8 mouse cellular contexts compared by ENCODE assay signal in genomic region chr1:63113274-63114135, GRCm38 (mm10). TPM values are rescaled to one million over a fixed set of nuclear protein-coding genes. Genes with fewer than 3 reads are reported as not detected.
DNase-seq lines count a peak whose midpoint lies in the region; ATAC-seq and TF ChIP-seq lines count a peak whose summit lies in the region.

No protein-coding gene starts in this region.

- H3K27me3 ChIP-seq in MEL (ENCODE audit: control insufficient read depth in 1 of 2, insufficient read depth in 2 of 2, low read length in 2 of 2): no peaks in the 10 kb centered on the region
- H3K27me3 ChIP-seq in hindbrain, embryonic 13.5 days: no peaks in the 10 kb centered on the region
- no peaks in the 10 kb centered on the region for H3K27me3 ChIP-seq in megakaryocyte, embryonic 14.5 days (replicated peaks)

- H3K9me3 ChIP-seq in MEL (replicated peaks; ENCODE audit: insufficient read depth, low read length): no peaks in the 10 kb centered on the region
- H3K9me3 ChIP-seq in hindbrain, embryonic 13.5 days: no peaks in the 10 kb centered on the region
- no peaks in the 10 kb centered on the region for H3K9me3 ChIP-seq in megakaryocyte, embryonic 14.5 days

- WGBS in hindbrain, embryonic 13.5 days: under 1% methylated on average over 59 of the region's 92 CpGs

- peak overlapping the region; percentile 93 for H3K4me2 ChIP-seq in hindbrain, embryonic 13.5 days

- H3K79me2 ChIP-seq in MEL (ENCODE audit: control insufficient read depth, insufficient read depth, low read length, poor library complexity): peaks cover 70% of the 10 kb centered on the region

- H3K27ac ChIP-seq in MEL (ENCODE audit: control insufficient read depth, low read depth, low read length): peak overlapping the region; percentile 83
- peak overlapping the region; percentile 98 for H3K27ac ChIP-seq in hindbrain, embryonic 13.5 days

- peak overlapping the region; percentile 99 for H3K9ac ChIP-seq in MEL (ENCODE audit: control insufficient read depth, low read depth, low read length, poor library complexity, severe bottlenecking)
- peak overlapping the region; percentile 99 for H3K9ac ChIP-seq in hindbrain, embryonic 13.5 days

- H3K4me1 ChIP-seq in MEL (ENCODE audit: control insufficient read depth in 1 of 2, insufficient read depth in 2 of 2, low read length in 2 of 2): peaks cover 4 to 16% of the 10 kb centered on the region in 2 experiments
- H3K4me1 ChIP-seq in hindbrain, embryonic 13.5 days (replicated peaks): peaks cover 51% of the 10 kb centered on the region
- H3K4me1 ChIP-seq in megakaryocyte, embryonic 14.5 days: peaks cover 47% of the 10 kb centered on the region

- peaks cover 0 to 17% of the 10 kb centered on the region in 2 experiments; a peak in 3 of 4 replicates for H3K36me3 ChIP-seq in MEL (ENCODE audit: control insufficient read depth in 1 of 2, insufficient read depth in 2 of 2, low read length in 2 of 2)
- H3K36me3 ChIP-seq in hindbrain, embryonic 13.5 days: peaks cover 5% of the 10 kb centered on the region
- H3K36me3 ChIP-seq in megakaryocyte, embryonic 14.5 days (replicated peaks; ENCODE audit: low read length): peaks cover 29% of the 10 kb centered on the region

- TF ChIP-seq EP300 in MEL (IDR thresholded peaks at IDR 0.05; ENCODE audit: low read depth in 1 of 2, low read length in 2 of 2): no peak

- peak in 1 of 2 experiments; percentile 23; a peak in 1 of 4 replicates for TF ChIP-seq POLR2A in MEL (IDR thresholded peaks at IDR 0.05; ENCODE audit: control insufficient read depth in 1 of 2, insufficient read depth in 1 of 2, low read depth in 1 of 2, low read length in 2 of 2, poor library complexity in 1 of 2)

- peak overlapping the region; percentile 68 to 99 for H3K4me3 ChIP-seq in MEL (ENCODE audit: control insufficient read depth in 1 of 2, insufficient read depth in 1 of 2, low read depth in 2 of 2, low read length in 2 of 2)
- peak overlapping the region; percentile 93 for H3K4me3 ChIP-seq in hindbrain, embryonic 13.5 days
- peak overlapping the region; percentile 96 for H3K4me3 ChIP-seq in megakaryocyte, embryonic 14.5 days (replicated peaks)

- ATAC-seq in hindbrain, embryonic 13.5 days (ENCODE audit: low FRiP score): peak; percentile 55
- ATAC-seq in activated CD4-positive, CD25-positive, alpha-beta regulatory T cell, adult 4 months: no peak

- no peak for TF ChIP-seq CTCF in MEL (IDR thresholded peaks at IDR 0.05 in 2 of 3, conservative IDR thresholded peaks at IDR 0.05 in 1 of 3; ENCODE audit: control insufficient read depth in 1 of 3, insufficient read depth in 1 of 3, low read depth in 2 of 3, low read length in 3 of 3, poor library complexity in 1 of 3, severe bottlenecking in 1 of 3)

- intact Hi-C loops in left cerebral cortex, postnatal 14 days (cut with DNase I): no loop called here

- DNase-seq in MEL (ENCODE audit: low read depth, low spot score): peak; percentile 55
- peak; percentile 45 for DNase-seq in c-Kit-positive CD71-positive TER-119-positive erythroid progenitor cells, embryonic 14.5 days (ENCODE audit: low spot score)
- DNase-seq in frontal cortex, postnatal 10 days (ENCODE audit: low spot score in 2 of 2): peak; percentile 26 to 51
- DNase-seq in left cerebral cortex, postnatal 14 days (ENCODE audit: low spot score in 2 of 2): peak; percentile 15 to 22
- peak; percentile 65 for DNase-seq in spleen, adult 12 weeks (ENCODE audit: low spot score)

- no peak for TF ChIP-seq RAD21 in MEL (IDR thresholded peaks at IDR 0.05; ENCODE audit: low read depth, low read length)

TF ChIP-seq in MEL, 35 proteins besides CTCF, POLR2A, EP300 and RAD21:
- TF ChIP-seq NRF1 (IDR thresholded peaks at IDR 0.05; ENCODE audit: insufficient read depth, low read depth, low read length, poor library complexity, severe bottlenecking) (no peak), MYC (IDR thresholded peaks at IDR 0.05; ENCODE audit: low read depth, low read length) (no peak), POLR2AphosphoS5 (IDR thresholded peaks at IDR 0.05; ENCODE audit: borderline replicate concordance, low read depth, low read length) (no peak), TCF12 (IDR thresholded peaks at IDR 0.05; ENCODE audit: low read depth, low read length) (peak; percentile 26; the same call in 1 of the 2 replicates), GATA1 (IDR thresholded peaks at IDR 0.05; ENCODE audit: low read depth, low read length) (no peak), E2F4 (IDR thresholded peaks at IDR 0.05; ENCODE audit: borderline replicate concordance, low read depth, low read length) (no peak), MXI1 (IDR thresholded peaks at IDR 0.05; ENCODE audit: low read depth, low read length) (0 out of 2 replicates have a peak, but pooled peaks have one; percentile 38), ZMIZ1 (IDR thresholded peaks at IDR 0.05; ENCODE audit: low read depth, low read length) (0 out of 2 replicates have a peak, but pooled peaks have one; percentile 38), SIN3A (IDR thresholded peaks at IDR 0.05; ENCODE audit: low read length) (peak; percentile 22; the same call in 1 of the 2 replicates), UBTF (IDR thresholded peaks at IDR 0.05; ENCODE audit: borderline replicate concordance, insufficient read depth, low read depth, low read length) (peak; percentile 57; the same call in 1 of the 2 replicates), CHD1 (IDR thresholded peaks at IDR 0.05; ENCODE audit: low read depth, low read length) (0 out of 2 replicates have a peak, but pooled peaks have one; percentile 41), MAZ (IDR thresholded peaks at IDR 0.05; ENCODE audit: low read depth, low read length) (no peak), ZNF384 (IDR thresholded peaks at IDR 0.05; ENCODE audit: low read depth, low read length) (no peak), MAFK (IDR thresholded peaks at IDR 0.05; ENCODE audit: borderline replicate concordance, low read depth, low read length) (no peak), NELFE (IDR thresholded peaks at IDR 0.05; ENCODE audit: low read depth, low read length) (peak; percentile 21; the same call in 1 of the 2 replicates)
TF ChIP-seq in MEL: peak in this region for 7.

RNA-seq across cellular contexts. Expression of gene Ino80d, which starts 1.0 kb away (rescaled TPM):
- 4.0 and 4.3 TPM in 2 replicates for total RNA-seq in MEL (2012; rRNA removed)
- polyA plus RNA-seq in MEL (2012; ENCODE audit: insufficient read depth in 1 of 2, insufficient read length in 2 of 2, low read depth in 1 of 2, low replicate concordance in 2 of 2, missing spikeins in 1 of 2): 1 to 10 TPM in 1 of 2 experiments, not detected in 1; 5.8 TPM
- 11.2 and 11.3 TPM in 2 replicates for polyA plus RNA-seq in hindbrain, embryonic 13.5 days (2015; fragmentation: Nextera tagmentation; extraction: Ambion mirVana)
- 10 to 100 TPM; 27.4 to 29.6 TPM for total RNA-seq in left cerebral cortex, postnatal 14 days (2021)
- polyA plus RNA-seq in megakaryocyte, embryonic 14.5 days (2012; ENCODE audit: insufficient read depth, low replicate concordance): 1.2 and 2.3 TPM in 2 replicates
- 10 to 100 TPM; 20.9 to 23.0 TPM for polyA plus RNA-seq in activated CD4-positive, CD25-positive, alpha-beta regulatory T cell, adult 4 months (2017; shearing (Covaris generic))
